Mouse (Mus musculus) left cerebral cortex, adult 18-20 months (tissue): ENCODE data around the gene Prdm15. TPM values are rescaled to one million over a fixed set of nuclear protein-coding genes. Genes with fewer than 3 reads are reported as not detected.
A peak's percentile ranks its signal among the peaks of the same experiment; 100 is the strongest.

Experiments
- DNase-seq, 2 experiments: peaks; one replicate each; pipeline ENCODE4 v3.0.0; 2021 to 2022; ENCODE audit warnings: low spot score in 2 of 2, mixed read lengths in 1 of 2
- long read RNA-seq, 2 experiments: library from polyadenylated mRNA; stranded (forward); transcript quantifications; one replicate each; pipeline ENCODE4 v2.0.0; 2021
- total RNA-seq, 2 experiments: library from RNA; stranded (reverse); gene quantifications; 2 replicates each; pipeline ENCODE4 v1.2.3; 2021

Prdm15 gene
- 10 to 100 TPM; 17.9 to 19.3 TPM for total RNA-seq
- long read RNA-seq, experiment 1, partial matches to known transcripts = 1 of 7 reads
- long read RNA-seq, experiment 1, other reads (novel, unspliced or antisense) = 6 of 7 reads
- long read RNA-seq, experiment 2, partial matches to known transcripts = 3 of 7 reads
- long read RNA-seq, experiment 2, other reads (novel, unspliced or antisense) = 3 of 7 reads

DNA sequence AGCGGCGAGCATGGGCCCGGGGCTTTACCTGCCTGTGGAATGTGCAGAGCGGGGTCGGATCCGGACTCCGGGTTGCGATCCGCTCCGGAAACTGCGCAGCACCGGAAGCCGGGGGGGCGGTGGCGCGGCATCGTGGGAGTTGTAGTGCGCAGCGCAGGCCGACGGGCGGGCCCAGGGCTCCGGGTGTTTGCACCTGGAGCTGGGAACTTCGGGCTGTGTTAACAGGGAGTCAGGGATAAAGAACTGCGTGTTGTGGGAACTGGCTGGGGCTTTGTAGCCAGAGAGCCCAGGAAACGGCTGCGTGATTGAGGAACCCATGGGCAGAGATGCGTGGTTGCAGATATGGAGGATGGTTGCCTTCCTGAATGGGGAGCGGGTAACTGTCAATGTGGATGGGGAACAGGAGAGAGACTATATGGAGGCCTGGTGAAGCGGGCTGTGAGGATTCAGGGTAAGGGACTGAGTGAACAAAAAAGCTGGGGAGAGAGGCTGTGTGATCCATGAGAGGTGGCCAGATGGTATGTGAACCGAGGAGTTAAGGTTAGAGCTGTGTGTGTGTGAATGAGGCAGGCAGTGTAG is at the start of gene Prdm15:
Prdm15 (minus strand) TSS at position 110 of the 579 bp plus-strand sequence.
- DNase-seq = peak; percentile 89 to 92

DNA sequence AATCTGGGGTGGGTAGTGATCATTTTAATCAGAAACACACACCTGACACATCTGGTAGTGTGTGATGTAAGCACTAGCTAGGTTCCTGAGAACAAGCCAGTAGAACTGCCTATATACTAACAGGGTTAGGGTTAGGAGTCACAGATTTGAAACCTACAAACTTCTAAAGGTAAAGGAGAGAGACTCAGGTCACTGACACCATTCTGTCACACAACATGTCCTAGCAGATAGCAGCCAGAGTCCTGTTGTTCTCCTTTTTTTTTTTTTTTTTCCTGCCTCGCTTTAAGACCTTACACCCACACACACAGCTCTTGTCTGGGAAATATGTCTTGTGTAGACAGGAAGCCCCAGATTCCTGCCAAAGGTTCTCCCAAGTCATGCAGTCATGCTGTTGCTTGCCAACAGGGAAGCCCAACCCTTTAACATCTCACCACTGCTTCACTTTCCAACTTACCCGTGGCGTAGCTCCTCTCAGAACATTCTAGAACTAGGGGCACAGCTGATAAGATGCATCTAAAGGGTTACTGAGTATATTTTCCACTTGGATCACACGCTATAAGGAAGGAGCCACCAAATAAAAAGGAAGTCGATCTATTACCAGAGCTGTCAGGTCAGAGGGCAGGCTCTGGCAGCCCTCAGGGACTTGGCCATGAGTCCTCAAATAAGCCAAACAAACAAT is 45.8 kb upstream of the Prdm15 start:
- no peak for DNase-seq

DNA sequence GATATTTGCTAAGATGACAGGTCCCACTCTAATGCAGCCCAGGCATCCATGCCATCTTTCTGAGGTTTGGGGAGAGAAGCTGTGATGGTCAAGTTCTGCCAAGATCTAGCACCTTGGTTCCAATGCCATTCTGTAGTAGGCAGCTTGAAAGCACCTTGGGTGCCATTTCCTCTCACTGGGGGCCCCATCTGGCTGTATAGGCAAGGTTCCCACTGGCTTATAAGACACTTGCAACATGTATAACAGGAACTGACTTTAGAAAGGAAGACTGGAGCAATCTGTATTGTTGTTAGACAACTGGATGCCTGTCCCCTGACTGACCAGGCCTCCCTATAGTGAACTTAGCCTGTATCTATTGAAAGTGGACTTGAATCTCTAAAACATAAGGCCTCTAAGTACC is 36.1 kb upstream of the Prdm15 start:
- no peak for DNase-seq

DNA sequence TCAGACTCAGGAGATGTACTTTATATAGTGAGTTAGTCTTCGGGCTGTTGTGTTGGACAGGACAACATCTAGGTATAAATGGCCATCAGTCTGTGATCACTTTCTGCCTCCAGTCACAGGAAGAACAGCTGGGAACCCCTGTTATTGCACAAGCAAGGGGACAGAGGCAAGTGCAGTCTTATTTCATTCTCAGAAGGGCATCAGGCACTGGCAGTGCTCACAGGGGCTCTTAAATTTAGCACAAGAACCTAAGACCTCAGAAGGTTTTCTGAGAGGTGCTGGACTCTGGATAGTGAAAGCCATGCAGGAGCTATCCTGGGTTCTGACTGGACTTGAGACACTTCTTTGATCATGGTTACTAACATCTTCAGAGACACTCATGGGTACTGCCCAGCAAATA is 32.0 kb upstream of the Prdm15 start:
- DNase-seq = no peak

DNA sequence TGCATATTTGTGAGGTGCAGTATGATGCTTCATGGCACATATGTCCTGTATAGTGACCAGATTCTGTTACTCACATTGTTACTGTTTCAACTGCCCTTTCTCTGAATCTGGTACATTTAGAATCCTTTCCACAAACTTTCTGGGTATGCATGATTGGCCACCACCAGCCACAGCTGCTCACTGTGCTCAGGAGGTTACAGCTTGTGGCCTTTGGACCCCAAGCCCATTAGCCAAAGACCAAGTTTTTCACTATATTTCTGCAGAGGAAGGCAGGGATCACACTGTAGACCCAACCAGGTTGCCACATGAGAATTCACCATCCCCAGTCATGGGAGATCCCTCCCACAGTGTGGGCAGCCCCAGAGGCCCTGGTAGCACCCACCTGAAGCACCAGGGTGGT is 31.2 kb upstream of the Prdm15 start:
- DNase-seq = no peak

DNA sequence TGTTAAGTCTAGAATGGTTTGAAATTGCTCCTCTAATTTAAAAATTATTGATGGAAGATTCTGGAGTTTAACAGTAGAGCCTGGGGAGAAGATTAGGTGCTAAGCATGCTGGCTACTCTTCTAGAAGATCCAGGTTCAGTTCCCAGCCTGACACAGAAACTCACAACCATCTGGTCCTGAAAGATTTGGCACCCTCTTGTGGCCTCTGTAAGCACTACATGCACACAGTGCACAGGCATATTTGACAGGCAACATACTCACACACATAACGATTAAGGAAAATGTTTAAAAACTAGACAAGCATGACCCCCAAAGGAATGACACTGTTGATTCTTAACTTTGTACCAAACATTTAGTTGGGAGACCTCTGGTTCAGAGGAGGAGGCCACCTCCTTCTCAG is 27.5 kb upstream of the Prdm15 start:
- DNase-seq = peak; percentile 38 to 58

DNA sequence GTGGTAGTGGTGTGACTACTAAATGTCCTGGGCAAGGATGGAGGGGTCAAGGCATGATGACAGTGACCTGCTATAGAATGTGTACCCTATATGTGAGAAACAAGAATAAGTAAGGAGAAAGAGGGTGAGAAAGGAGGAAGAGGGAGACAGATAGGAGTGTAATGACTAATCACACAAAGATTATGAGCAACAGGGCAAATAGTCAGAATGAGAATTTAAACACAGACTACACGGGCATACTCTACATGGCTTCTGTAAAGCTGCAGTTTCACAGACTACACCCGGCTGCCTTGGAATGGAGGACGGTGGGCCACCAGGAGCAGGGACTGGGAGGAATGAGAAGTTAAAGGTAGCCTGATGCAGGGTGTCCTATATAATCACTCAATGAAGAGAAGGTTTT is 25.9 kb upstream of the Prdm15 start:
- no peak for DNase-seq

DNA sequence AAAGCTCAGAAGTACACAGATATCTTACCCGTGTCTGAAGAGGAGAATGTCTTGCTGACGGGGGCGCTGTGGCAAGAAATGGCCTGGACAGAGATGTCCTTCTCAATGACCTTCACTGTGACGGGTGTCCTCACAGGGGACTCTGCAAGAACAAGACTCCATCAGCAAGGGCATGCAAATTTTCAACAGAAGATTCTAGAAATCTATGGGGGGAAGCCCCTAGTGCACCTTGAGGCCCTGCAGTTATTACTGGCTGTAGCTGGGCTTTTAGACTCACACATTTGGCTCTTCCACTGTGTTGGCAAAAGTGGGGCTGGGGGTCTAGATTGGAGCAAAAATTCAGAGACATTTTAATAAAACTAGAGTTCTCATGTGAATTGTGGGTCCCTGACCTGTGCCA is 23.5 kb upstream of the Prdm15 start:
- DNase-seq = no peak

DNA sequence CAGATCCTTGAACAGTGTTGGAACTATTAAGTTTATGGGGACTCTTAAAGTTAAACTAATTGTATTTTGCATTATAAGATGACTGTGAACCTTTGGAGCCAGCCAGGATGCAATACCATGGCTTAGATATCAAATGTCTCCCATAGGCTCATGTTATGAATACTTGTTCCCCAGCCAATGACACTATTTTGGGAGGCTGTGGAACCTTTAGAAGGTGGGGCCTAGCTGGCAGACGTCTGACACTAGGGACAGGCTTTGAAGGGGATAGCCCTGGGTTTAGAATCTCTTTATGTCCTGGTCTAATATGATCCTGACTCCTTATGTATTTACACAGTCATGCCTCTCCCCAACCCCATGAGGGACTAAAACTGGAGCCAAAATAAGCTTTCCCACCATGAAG is 22.7 kb upstream of the Prdm15 start:
- DNase-seq = no peak

DNA sequence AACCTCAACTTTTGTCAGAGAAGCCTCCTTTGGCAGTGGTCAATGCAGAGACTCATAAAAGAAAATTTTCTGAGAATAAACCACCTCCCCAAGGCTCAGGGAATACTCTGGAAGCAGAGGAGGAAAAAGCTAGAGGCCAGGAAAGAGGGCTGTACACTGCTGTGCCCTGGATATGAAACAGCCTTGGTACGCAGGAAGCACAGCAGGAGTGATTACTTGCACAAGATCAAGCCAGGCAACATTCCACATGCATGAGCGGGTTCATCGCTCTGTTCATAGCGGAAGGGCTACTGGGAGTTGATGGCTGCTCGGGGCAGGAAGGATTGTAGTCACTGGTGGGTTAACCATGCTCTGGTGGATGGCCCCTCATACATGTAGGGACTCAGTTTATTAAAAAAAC is 21.0 kb upstream of the Prdm15 start:
- no peak for DNase-seq

DNA sequence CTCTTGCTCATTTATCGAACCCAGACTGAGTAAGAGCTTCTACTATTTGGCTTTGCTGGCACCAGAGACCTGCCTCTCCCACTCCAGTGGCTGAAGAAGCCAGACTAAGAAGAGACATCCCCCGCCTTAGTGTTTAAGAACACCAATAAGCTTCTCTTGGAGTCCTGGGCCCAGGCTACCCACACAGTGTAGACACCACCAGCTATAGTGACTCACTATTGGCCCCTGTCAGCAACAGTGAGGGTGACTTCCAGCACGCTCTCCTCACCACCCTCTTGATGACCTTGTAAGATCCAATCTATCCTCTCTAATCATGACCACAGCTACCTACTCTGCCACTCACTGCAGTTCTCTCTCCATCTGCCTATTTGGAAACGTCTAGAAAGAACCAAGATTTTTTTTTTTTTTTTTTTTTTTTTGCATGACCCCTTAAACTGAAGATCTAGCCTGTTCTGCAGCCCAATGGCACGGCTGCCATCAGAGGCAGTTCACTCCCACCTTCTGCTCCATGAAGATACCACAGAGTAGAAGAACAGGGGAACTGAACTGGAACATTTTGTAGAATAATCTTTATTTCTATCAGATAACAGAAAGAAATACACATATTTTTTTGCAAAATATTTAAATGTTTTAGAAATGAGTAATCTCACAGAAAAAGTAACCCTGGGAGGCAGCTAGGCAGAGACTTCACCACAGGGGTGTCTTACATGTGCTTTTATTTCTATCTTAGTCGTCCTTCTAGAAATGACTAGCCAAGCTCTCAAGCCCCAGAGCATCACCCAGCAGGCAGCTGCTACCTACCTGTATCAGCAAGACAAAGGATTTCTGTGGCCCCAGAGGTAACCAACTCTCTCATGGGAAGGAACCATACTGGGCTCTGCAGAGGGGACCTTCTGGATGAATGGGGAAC is 17.8 kb upstream of the Prdm15 start:
- no peak for DNase-seq

DNA sequence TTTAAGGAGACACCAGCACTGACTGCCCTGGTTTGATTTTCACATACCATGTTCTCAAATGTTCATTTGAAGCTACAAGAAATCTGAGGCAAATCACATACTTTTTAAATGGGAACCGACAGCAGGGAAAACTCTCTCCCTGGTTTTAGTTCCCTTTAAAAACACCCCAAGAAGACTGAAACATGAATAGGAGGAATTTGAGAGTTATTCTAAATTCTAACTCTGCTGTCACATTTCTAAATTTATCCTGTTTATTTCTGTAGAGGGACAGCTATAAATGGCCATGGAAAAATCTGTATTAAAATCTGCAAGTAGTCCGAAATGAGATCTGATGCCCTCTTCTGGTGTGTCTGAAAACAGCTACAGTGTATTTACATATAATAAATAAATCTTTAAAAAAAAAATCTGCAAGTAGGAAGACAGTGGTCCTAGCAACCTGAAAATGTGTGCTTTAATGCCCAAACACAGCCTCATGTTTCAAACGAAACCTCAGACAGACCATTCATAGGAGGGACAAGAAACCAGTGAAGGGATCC is 12.3 kb upstream of the Prdm15 start:
- no peak for DNase-seq

DNA sequence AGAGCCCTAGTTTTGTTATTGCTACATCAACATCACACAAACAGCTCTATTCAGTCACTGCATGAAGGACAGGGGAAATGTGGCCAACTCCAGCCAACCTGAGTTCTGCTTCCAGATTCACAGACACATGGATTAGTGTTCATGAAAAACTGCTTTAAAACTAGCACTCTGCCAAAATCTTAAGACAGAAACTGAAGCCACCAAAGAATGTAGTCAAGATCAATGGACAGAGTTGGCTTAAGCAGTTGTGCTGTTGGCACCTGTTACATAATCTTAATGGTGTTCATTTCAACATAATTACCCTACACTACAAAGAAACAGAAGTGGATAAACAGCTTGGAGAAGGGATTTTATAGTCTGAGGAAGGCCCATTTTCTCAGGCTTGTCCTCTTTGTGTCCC is 4.4 kb upstream of the Prdm15 start:
- no peak for DNase-seq

DNA sequence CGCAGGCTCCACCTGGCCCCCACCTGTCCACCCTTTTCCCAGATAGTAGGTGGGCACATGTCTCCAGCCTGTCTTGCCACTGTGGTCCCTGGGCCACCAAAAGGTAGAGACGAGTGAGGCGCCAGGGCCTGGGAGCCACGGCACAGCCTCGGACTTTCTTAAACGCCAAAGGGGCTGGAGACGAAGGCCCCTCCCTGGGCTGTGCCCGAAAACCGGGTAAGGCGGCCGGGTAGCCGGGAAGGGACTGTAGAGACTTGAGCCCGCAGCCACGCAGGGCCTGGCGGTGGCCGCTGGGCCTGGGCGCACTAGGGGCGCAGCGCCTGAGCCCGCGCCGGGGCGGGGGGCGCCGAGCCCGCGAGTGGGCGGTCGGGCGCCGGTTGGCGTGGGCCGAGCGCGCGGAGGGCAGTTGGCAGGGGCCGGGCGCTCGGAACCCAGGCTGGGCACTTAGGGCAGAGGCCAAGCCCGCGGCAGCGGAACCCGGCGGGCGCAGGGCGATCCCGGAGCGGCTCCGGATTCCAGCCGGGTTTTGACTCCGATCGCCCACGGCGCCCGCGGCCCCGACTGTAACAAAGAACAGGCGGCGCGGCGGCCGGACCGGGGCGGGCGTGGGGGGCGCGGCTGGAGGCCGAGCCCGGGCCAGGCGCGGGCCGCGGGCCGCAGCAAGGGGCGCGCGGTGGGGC is 449 bp downstream of the Prdm15 start:
- peak; percentile 75 to 82 for DNase-seq

DNA sequence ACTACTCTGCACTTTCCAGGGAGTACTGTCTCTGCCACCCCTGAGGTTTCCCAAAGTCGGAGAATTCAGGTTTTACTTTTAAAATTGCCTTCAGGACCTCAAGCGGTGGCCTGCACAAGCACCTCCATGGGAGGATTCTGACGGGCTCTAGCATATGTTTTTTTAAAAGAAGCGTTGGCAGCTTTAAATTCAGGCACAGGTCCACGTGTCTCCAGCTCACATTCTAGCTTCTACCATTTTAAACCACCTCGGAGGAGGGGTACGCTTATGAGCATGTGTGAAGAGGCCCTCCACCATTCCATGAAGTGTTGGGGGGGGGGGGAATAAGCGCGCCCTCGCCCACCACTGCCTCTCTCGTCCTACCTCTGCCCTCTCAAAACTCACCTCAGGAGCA is 986 bp downstream of the Prdm15 start:
- peak; percentile 36 to 57 for DNase-seq

DNA sequence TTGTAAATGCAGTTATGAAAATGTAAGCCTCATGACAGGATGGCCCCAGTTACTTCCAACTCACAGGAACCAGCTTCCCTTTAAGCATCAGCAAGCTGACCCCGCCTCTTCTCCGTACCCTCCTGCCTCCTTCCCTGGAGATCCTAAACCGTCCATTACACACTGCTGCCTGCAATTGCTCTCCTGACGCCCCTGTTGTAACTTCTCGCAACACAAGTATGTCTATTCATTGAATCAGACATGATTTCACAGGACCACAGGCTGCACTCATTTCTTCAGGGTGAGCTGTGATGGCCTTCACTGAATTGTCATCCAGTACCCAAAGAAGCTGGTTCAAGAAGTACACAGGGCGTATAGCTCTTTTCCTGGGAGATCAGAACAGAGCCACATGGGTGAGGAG is 2.8 kb downstream of the Prdm15 start:
- DNase-seq = no peak

DNA sequence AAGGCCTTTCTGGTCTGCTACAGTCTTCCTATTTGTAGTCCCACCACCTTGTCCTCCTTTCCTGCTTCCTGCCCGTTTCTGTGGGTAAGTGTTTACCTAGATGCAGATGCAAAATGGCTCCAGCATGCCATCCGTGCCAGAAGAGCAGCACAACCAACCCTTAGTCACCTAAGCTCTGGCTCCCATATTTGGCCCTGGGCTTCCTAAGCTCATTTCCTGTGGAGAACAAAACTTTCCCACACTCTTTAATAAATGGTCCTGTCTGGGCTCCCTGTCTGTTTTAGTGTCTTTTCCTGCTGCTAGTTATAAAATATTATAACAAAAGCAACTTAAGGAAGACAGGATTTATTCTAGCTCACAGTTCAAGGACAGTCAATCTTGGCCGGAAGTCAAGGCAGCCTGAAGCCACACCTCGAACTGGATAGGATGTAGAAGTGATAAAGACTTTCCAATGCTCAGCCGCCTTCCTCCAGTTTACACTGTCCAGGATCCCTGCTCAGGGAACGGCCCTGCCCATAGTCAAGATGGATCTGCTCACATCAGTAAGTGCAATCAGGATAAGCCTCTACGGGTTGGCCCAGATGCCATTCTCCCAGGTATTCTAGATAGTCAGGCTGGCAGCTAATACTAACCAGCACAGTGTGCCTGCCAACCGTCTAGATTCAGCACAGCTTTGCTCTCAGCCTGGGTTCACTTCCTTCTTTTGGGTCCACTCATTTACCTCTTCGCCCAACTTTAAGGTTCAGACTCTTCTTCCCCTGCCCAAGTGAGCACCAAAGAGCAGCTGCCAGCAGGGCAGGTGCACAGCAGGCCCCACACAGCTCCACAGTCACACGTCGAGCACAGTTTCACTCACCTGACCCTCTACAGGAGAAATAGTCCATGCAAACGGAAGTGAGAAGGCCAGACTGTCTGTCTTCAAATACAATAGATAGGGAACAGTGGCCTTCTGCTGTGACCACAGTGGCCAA is 6.4 kb downstream of the Prdm15 start:
- DNase-seq = no peak

DNA sequence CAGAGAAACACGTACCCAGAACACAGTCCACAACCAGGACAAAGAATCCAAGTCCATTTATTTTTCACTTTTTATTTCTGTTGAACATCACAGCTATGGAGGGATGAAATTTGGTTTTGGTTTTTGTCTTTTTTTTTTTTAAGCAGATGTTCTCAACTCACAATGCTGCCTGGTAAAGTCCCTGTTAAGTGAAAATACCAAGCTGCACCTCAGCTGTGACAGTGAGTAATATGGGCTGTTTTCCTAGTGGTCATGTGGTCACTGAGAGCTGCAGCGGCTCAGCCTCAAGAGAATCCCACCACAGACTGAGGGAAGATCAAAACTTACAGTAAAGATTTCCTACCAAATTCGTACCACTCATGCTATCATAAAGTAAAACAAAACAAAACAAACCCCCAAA is 19.5 kb downstream of the Prdm15 start:
- no peak for DNase-seq

DNA sequence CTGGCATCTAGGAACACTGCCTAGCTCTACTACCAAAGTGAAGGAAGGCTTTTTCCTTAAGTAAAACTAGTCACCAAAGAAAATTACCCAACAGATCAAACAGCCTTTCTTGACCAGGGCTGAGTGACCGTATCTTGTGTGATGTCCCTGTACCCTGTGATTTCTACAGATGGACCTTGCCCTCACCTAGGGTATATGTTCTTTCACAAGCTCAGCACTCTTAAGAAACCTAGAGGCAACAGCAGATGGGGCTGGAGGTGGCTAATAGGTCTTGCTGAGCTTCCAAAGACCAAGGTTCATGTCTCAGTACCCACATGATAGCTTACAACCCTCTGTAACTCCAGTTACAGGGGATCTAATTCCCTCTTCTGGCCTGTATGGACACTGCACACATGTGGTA is 23.4 kb downstream of the Prdm15 start:
- DNase-seq = no peak
